Mouse (Mus musculus) embryonic fibroblast, embryonic 13.5 days (primary cell): ENCODE measurements at regions not wholly inside any gene's neighbourhood (a gene's known extent, or its start where the extent isn't known, plus 50 kb on each side); places are given as distances from the start of the nearest gene placed in this dataset.

Experiments
- CTCF ChIP-seq: IDR thresholded peaks from 2 replicates; pipeline ENCODE4 v1.5.1; 2011; ENCODE audit warnings: mild to moderate bottlenecking, control low read depth, low read length, moderate library complexity, borderline replicate concordance; ENCODE audit not compliant: insufficient read depth
- POLR2A ChIP-seq: IDR thresholded peaks from 2 replicates; pipeline ENCODE4 v1.6.1; 2011; ENCODE audit warnings: low read depth, mild to moderate bottlenecking, control low read depth, low read length, moderate library complexity

DNA sequence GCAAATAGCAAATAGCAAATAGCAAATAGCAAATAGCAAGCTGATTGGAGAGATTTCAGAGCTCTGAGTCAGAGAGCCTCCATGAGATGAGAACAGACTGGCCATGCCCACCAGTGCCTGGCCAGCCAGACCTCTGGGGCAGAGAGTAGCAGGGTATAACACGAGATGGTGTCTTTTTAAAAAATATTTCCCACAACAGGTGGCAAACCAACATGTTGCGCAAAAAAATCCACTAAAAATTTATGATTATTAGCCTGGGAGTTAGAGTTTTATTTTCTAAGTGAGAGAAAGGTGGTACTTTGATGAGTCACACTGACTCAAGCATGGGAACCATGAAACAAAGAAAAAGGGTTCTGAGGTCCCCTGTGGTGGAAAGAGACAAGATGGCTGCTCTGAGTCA, 753.5 kb upstream of the Adam24 start:
- TF ChIP-seq CTCF (no peak), POLR2A (no peak)
